Mouse (Mus musculus) limb, embryonic 10.5 days (tissue): ENCODE results near the gene Tmem59. TPM values are rescaled to one million over a fixed set of nuclear protein-coding genes. Genes with fewer than 3 reads are reported as not detected.

ENCODE experiments used
- DNase-seq: peaks from one replicate; pipeline ENCODE4 v3.0.0-alpha.2; 2017; ENCODE audit warnings: low spot score
- H3K27ac ChIP-seq: fragments of 300-500 bp; sonication (generic); 2 replicates; pipeline ENCODE4 v1.5.1; 2016; ENCODE audit warnings: mild to moderate bottlenecking
- H3K27me3 ChIP-seq: fragments of 300-500 bp; sonication (generic); 2 replicates; pipeline ENCODE4 v1.6.1; 2016; ENCODE audit warnings: low read depth, mild to moderate bottlenecking; ENCODE audit not compliant: poor library complexity, severe bottlenecking
- H3K36me3 ChIP-seq: fragments of 300-500 bp; sonication (generic); 2 replicates; pipeline ENCODE4 v1.6.1; 2016; ENCODE audit warnings: mild to moderate bottlenecking, moderate library complexity
- H3K4me1 ChIP-seq: fragments of 300-500 bp; sonication (generic); 2 replicates; pipeline ENCODE4 v1.6.1; 2016
- H3K4me3 ChIP-seq: fragments of 300-500 bp; sonication (generic); 2 replicates; pipeline ENCODE4 v1.5.1; 2016; ENCODE audit warnings: mild to moderate bottlenecking, moderate library complexity
- H3K9me3 ChIP-seq: fragments of 300-500 bp; sonication (generic); replicated peaks from 2 replicates; pipeline ENCODE4 v1.6.1; 2016; ENCODE audit warnings: mild to moderate bottlenecking
- WGBS: fragments of 180-500 bp; shearing (Covaris S2); methylation state at CpG from one replicate; pipeline ENCODE4 v1.1.7; 2016; 5-methylcytosine and 5-hydroxymethylcytosine counted together
- polyA plus RNA-seq: library from polyadenylated mRNA; unstranded; fragments of >200 nt; fragmentation: Nextera tagmentation; extraction: Ambion mirVana; gene quantifications from 2 replicates; pipeline ENCODE4 v1.2.1, GENCODE M21; 2016

Tmem59 gene
- polyA plus RNA-seq, result 259 and 274 TPM in 2 replicates

DNA sequence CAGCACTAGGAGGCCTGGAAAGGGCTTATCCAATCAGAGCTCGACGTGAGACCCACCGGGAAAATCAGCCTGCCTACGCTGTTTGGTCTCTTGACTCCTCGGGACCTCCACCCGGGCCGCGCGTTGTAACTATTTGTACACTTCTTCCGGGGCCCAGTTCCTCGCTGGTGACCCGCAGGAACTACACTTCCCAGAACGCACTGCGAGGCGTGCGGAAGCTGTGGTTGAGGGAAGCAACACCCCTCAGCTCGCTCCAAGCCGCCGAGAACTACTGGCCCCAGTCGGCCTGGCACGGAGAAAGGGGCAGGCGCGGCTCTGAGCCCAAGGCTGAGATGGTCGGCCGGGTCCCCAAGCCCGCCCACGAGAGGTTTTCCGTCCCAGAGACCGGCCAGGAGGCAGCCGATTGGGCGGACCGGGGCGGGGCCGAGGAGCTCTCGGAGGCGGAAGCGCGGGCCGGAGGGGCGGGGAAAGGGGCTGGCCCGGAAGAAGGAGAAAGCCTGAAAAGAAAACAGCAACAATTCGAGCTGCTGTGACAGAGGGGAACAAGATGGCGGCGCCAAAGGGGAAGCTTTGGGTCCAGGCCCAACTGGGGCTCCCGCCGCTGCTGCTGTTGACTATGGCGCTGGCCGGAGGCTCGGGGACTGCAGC is at the start of gene Tmem59:
Gene Tmem59, plus strand, starts transcription at position 218 of the 648 bp plus-strand sequence.
- Histone ChIP-seq H3K27me3 (no peaks in the 10 kb centered on the region), H3K9me3 (no peaks in the 10 kb centered on the region), H3K4me3 (peak within 1 kb of the TSS; percentile 91), H3K27ac (peak within 1 kb of the TSS; percentile 94), H3K36me3 (peaks cover 30% of the 10 kb centered on the region), H3K4me1 (peaks cover 33% of the 10 kb centered on the region)
- under 1% methylated on average over 49 of the region's 49 CpGs for WGBS
- peak; percentile 96 for DNase-seq

DNA sequence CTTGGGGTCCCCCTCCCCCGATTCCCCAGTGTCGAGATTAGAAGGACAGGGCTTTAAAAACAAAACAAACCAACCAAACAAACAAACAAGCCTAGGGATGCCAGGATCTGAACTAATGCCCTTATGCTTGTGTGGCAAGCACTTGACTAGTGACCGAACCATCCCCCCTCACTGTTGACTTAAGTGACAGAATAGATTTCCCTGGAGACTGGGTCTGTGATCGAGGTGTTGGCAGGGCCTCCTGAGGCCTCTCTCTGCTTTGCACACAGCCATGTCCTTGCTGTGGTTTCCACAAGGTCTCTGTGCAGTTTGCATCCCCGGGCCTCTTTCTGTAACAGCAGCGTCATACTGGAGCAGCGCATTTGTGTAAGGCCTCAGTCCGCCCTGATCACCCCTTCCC is 48.8 kb upstream of the Tmem59 start:
- peaks cover 85% of the 10 kb centered on the region for H3K4me1 ChIP-seq
- peak overlapping the region; percentile 59 for H3K27ac ChIP-seq
- no peaks in the 10 kb centered on the region for H3K36me3 ChIP-seq
- H3K27me3 ChIP-seq, result no peaks in the 10 kb centered on the region
- H3K9me3 ChIP-seq, result no peaks in the 10 kb centered on the region
- H3K4me3 ChIP-seq, result no peak overlapping the region
- WGBS, result 82% methylated on average over 8 of the region's 8 CpGs
- no peak for DNase-seq

DNA sequence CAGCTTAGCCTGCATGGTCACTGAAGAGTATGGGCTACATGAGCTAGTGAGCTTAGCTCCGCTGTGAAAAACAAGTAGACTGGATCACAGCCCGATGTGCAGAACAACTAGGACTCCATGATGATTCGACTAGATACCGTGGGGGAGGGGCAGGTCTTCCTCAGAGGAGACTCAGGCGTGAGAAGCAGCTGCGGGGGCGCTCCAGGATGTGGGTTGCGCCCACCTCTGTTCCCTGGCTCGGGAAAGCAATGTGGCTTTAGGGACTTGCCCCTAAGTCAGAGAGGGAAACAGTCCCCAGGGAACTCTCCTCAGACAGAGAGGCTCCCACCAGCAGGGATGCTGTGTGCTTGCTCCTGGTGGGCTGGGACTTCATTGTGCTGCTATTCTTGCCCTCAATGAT is 47.7 kb upstream of the Tmem59 start:
- peaks cover 82% of the 10 kb centered on the region for H3K4me1 ChIP-seq
- H3K9me3 ChIP-seq, result no peaks in the 10 kb centered on the region
- DNase-seq, result no peak
- no peaks in the 10 kb centered on the region for H3K36me3 ChIP-seq
- H3K4me3 ChIP-seq, result no peak overlapping the region
- WGBS, result 32% methylated on average over 9 of the region's 9 CpGs
- H3K27me3 ChIP-seq, result no peaks in the 10 kb centered on the region
- peak overlapping the region; percentile 78 for H3K27ac ChIP-seq

DNA sequence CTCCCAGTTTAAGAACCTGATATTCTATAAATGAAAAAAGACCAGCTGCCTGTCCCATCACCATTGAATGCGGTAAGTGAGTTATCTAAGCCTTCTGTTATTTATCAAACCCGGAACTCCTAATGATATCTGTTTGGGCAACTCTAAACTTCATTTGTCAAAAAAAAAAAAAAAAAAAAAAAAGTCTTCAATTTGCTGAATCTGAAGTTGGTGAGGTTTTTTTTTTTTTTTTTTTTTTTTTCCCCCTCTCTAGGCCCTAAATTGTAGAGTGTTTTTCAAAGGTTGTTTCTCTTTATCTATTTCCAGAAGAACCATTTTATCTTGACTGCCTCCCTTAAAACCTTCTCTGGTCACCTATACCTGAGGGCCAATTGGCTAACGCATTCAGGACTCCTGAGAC is 43.3 kb upstream of the Tmem59 start:
- H3K4me3 ChIP-seq, result no peak overlapping the region
- no peaks in the 10 kb centered on the region for H3K27me3 ChIP-seq
- H3K36me3 ChIP-seq, result no peaks in the 10 kb centered on the region
- 90% methylated on average over 3 of the region's 3 CpGs for WGBS
- no peak for DNase-seq
- peak overlapping the region; percentile 64 for H3K27ac ChIP-seq
- peaks cover 83% of the 10 kb centered on the region for H3K4me1 ChIP-seq
- no peaks in the 10 kb centered on the region for H3K9me3 ChIP-seq

DNA sequence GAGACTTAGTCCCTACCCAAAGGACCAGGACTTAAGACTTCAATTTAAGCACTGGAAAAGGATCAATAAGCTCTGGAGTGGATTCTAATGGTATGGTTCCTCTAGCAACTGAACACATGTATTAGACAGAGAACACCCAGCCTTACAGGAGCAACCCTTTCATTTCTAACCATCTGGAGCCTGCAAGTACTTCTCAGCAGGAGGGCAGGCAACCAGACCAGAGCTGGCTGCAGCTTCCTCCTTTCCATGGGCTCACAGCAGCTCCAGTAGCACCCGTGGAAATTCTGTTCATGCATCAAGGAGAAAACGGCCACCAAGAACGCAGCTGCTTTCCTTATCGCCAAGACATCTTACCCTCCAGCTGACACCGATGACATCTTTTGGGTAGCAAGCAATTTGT is 42.5 kb upstream of the Tmem59 start:
- peaks cover 83% of the 10 kb centered on the region for H3K4me1 ChIP-seq

DNA sequence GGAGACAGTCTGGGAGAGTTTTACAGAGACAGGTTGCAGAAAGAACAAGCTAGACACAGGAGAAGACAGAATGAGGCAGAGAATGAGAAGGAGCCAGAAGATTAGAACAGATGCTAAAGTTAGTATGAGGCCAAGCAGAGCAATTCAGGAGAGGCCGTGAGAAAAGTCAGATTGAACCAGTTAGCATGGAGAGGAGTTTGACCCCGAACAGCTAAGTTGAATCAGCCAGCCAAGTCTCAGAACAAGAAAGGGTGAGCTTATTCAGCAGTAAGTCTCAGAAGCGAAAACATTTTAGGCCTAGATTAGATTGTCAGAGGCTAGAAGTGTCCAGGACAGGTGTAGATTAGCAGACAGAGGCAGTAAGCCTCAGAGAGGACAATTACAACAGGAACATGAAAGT is 41.7 kb upstream of the Tmem59 start:
- Histone ChIP-seq H3K27ac (peak overlapping the region; percentile 87), H3K4me3 (no peak overlapping the region), H3K4me1 (peaks cover 87% of the 10 kb centered on the region)

More for the DNA sequence above, 42.5 kb upstream of the Tmem59 start:
- Histone ChIP-seq H3K9me3 (no peaks in the 10 kb centered on the region), H3K36me3 (no peaks in the 10 kb centered on the region), H3K27ac (peak overlapping the region; percentile 87), H3K4me3 (no peak overlapping the region), H3K27me3 (no peaks in the 10 kb centered on the region)
- DNase-seq, result no peak
- WGBS, result 74% methylated on average over 5 of the region's 5 CpGs

DNA sequence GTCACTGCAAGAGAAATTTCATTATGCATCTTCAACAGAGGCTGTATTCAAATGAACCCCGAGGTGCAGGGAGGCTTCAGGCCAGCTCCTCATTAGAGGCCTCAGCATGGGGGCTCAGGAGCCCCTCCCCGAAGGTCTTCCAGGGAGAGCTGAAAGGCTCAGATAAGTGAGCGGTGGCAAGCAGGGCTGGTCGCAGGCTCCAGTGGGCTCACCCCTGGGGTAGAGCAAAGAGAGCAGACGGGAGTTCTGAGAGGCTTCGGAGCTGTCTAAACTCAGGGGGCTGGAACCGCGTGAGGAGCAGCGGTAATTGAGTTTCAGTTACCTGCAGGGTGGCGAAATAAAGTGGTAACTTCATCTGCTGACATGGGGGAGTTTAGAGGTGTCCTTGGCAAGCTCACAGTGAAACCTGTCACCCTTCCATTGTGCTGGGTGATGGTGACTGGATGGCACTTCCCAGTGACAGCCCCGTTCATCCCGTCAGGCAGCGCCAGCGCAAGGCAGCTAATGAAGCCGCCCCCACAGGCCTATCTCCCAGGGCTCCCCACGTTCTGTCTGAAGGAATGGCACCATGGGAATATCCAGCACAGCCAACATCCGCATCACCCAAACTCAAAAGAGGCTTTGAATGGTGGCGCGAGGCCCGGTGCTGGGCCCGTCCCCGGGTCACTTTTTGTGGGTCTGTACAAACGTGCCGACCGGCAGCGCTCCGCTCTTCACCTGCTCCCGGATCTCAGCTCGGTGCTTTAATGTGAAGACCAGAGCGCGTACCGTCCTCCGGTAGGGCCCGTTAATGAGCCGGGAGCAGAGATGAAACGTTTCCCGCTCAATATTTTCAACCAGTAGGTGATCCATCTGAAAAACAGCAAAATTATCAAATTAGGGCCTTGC is 39.0 kb upstream of the Tmem59 start:
- Histone ChIP-seq H3K27me3 (no peaks in the 10 kb centered on the region), H3K4me3 (peak overlapping the region; percentile 16; the same call in 1 of the 2 replicates), H3K9me3 (no peaks in the 10 kb centered on the region), H3K27ac (peak overlapping the region; percentile 87), H3K36me3 (peaks cover 10% of the 10 kb centered on the region; the same call in 1 of the 2 replicates), H3K4me1 (peaks cover 97% of the 10 kb centered on the region)
- peak; percentile 65 for DNase-seq
- 21% methylated on average over 37 of the region's 37 CpGs for WGBS

More for the DNA sequence above, 41.7 kb upstream of the Tmem59 start:
- DNase-seq, result no peak
- H3K27me3 ChIP-seq, result no peaks in the 10 kb centered on the region
- H3K36me3 ChIP-seq, result no peaks in the 10 kb centered on the region
- 54% methylated on average over 3 of the region's 3 CpGs for WGBS
- H3K9me3 ChIP-seq, result no peaks in the 10 kb centered on the region

DNA sequence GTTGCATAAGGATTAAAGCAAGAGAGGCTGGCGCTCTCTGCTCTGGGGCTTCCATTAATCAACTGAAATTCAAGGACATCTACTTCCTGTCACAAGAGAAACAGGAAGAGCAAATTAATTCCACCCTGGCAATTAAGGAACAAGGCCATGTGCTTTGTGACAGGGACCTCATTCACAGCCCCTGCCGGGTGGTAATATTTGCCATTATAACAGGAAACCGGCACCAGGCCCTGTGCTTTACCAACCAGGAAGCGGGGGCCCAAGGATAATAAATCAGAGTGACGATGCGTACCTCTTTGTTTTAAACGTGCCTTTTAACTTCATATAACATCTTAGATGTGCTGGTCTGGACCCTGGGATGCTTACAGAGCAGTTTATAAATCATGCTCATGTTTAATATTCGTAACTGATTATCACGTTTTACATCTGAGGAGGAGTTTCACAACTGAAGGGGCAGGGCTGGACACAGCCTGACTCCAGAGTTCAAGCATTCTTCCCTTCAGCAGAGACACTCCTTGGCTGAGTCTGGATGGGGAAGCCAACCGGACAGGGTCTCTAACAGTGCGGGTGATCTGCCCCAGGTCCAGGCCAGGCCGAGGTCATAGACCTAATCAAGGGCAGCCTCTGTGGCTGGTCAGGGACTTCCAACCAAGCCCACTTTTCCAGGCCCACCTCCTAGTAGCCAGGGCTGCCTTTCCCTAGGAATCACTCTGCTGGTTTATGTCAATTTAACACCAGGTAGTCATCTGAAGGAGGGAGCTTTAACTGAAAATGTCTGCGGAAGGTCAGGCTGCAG is 38.2 kb upstream of the Tmem59 start:
- Histone ChIP-seq H3K4me3 (peak overlapping the region; percentile 16), H3K4me1 (peaks cover 99% of the 10 kb centered on the region), H3K27me3 (no peaks in the 10 kb centered on the region), H3K9me3 (no peaks in the 10 kb centered on the region), H3K36me3 (peaks cover 10% of the 10 kb centered on the region), H3K27ac (peak overlapping the region; percentile 87)
- WGBS, result 8% methylated on average over 13 of the region's 13 CpGs
- peak; percentile 78 for DNase-seq

DNA sequence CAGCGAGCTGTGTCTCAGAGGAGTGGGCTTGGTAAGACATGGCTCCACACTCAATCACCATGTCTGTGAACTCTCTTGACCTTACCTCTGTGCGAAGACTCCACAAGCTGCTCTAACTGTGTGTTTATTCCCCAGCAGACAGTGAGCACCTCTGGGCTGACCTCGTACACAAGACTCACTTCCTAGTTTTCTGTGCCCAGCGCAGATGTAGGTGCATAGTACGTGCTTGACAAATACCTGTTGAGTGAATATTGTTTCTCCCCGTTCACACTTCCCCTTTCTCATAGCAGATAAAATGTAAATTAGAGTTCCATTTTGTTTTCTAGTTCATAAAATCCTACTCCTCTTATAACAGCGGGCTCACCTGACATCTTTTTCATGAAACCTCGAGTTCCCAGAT is 34.7 kb upstream of the Tmem59 start:
- no peak for DNase-seq
- Histone ChIP-seq H3K36me3 (peaks cover 35% of the 10 kb centered on the region), H3K27ac (peak overlapping the region; percentile 87), H3K27me3 (no peaks in the 10 kb centered on the region), H3K4me1 (peaks cover 67% of the 10 kb centered on the region), H3K9me3 (no peaks in the 10 kb centered on the region), H3K4me3 (no peak overlapping the region)
- 88% methylated on average over 8 of the region's 8 CpGs for WGBS

DNA sequence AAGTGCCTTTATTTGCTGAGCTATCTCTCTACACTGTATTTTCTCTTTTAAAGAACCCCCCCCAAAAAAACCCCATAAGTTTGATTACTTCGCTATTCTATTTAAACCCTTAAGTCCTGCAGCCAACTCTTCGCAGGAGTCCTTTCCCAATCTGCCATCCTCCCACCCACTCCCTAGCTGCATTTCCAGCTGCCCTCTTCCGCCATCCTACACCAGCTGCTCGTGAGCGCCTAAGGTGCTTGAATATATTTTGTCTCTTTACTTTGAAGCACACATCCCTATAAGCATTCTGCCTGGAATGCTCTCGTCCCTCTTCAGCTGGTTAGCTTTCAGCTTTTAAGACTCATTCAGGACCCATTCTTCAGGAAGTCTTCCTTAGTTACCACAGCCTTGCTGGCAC is 27.2 kb upstream of the Tmem59 start:
- Histone ChIP-seq H3K4me1 (peaks cover 12% of the 10 kb centered on the region; the same call in 1 of the 2 replicates), H3K36me3 (peaks cover 64% of the 10 kb centered on the region), H3K9me3 (no peaks in the 10 kb centered on the region), H3K4me3 (no peak overlapping the region), H3K27me3 (no peaks in the 10 kb centered on the region), H3K27ac (no peak overlapping the region)
- no peak for DNase-seq
- 93% methylated on average over 6 of the region's 6 CpGs for WGBS

DNA sequence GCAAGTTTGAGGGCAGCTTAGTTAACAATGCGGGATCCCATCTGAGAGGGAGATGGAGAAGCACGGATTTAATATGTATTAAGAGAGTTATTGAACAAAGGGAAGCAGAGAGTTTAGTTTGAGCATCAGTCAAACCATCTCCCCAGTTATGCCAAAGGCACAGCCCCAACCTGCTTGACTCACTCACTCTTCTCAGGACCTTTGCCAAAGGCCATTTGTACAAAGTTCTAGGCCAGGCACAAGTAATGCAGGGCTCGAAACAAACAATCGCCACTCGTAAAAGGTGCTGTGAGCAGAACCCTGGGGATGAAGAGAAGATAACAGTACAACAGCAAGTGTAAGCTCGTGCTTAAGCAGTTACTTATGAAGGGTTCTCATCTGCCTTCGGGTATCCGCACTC is 25.6 kb upstream of the Tmem59 start:
- 82% methylated on average over 8 of the region's 8 CpGs for WGBS
- no peaks in the 10 kb centered on the region for H3K27me3 ChIP-seq
- H3K27ac ChIP-seq, result no peak overlapping the region
- no peak overlapping the region for H3K4me3 ChIP-seq
- H3K4me1 ChIP-seq, result peaks cover 19% of the 10 kb centered on the region
- DNase-seq, result no peak
- no peaks in the 10 kb centered on the region for H3K9me3 ChIP-seq
- peaks cover 61% of the 10 kb centered on the region for H3K36me3 ChIP-seq

DNA sequence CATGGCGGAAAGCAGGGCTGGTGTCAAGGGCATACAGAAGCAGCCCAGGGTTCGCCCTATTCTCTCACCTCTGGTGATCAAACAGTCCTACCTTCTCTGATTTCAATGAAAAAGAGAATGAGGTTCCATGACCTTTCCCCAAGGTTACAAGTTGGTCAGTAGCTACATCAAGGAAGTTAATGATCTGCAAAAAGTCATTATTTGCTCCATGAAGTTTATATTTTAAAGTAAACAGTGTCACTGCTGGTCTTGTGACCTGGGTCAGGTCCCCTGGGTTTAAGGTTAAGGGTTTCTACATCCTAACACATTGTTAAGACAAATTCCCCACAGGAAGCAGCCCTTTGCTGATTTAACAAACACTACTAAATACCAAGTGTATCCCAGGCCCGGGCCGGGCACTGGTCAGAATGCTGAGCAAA is 21.2 kb upstream of the Tmem59 start:
- H3K4me3 ChIP-seq, result no peak overlapping the region
- H3K27me3 ChIP-seq, result no peaks in the 10 kb centered on the region
- H3K4me1 ChIP-seq, result peaks cover 26% of the 10 kb centered on the region
- no peak for DNase-seq
- H3K9me3 ChIP-seq, result no peaks in the 10 kb centered on the region
- H3K27ac ChIP-seq, result no peak overlapping the region
- 65% methylated on average over 4 of the region's 4 CpGs for WGBS
- peaks cover 84% of the 10 kb centered on the region for H3K36me3 ChIP-seq
